Mouse (Mus musculus) activated CD4-positive, CD25-positive, alpha-beta regulatory T cell (primary cell): Measurements from ENCODE around the gene Vmn1r114. TPM values are rescaled to one million over a fixed set of nuclear protein-coding genes. Genes with fewer than 3 reads are reported as not detected.

Source experiments
- polyA plus RNA-seq, 2 experiments: library from polyadenylated mRNA; unstranded; fragments of 100-300 nt; shearing (Covaris generic); gene quantifications; one replicate each; pipeline ENCODE4 v1.2.1; 2017

The Vmn1r114 gene
- not detected for polyA plus RNA-seq

DNA sequence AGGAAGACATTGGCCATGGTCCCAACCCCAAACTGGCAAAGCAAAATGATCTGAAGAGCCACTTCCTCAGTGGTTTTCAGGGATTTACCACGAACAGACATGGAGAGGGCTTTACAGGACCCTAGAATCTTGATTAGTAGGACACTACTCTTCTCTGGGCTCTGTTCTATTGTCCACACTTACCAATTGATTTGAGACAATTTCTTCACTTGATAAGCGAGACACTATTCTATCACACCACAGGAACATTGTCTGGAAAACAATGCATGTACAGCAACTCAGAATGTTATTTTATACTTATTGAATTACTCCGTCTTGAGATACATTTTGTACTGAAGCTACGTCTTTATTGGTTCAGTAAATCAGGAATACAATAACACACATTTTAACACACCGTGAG, at the start of gene Vmn1r114:
TSS of gene Vmn1r114 (minus strand) at position 101 of the 400 bp plus-strand sequence.

DNA sequence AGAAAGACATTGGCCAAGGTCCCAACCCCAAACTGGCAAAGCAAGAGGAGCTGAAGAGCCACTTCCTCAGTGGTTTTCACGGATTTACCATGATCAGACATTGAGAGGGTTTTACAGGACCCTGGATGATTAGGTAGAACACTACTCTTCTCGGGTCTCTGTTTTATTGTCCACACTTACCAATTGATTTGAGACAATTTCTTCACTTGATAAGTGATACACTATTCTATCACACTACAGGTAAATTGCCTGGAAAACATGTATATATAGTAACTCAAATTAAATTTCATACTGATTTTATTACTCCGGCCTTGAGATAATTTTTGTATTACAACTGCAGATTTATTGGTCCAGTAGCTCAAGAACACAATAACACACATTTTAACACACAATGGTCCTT, 32.9 kb upstream of the Vmn1r114 start, which contains the start of gene Vmn1r115:
TSS of gene Vmn1r115 (minus strand) at position 101 of the 400 bp plus-strand sequence.

DNA sequence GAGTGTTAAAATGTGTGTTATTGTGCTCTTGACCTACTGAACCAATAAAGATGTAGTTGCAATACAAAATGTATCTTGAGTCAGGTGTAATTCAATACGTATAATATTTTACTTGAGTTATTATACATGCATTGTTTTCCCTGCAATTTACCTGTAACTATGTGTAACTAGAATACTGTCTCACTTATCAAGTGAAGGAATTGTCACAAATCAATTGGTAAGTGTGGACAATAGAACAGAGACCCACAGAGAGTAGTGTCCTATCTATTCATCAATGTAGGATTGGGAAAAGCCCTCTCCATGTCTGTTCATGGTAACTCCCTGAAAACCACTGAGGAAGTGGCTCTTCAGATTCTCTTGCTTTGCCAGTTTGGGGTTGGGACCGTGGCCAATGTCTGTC, 25.0 kb downstream of the Vmn1r114 start, which contains the start of gene Vmn1r113:
TSS of gene Vmn1r113 (plus strand) at position 301 of the 400 bp plus-strand sequence.

DNA sequence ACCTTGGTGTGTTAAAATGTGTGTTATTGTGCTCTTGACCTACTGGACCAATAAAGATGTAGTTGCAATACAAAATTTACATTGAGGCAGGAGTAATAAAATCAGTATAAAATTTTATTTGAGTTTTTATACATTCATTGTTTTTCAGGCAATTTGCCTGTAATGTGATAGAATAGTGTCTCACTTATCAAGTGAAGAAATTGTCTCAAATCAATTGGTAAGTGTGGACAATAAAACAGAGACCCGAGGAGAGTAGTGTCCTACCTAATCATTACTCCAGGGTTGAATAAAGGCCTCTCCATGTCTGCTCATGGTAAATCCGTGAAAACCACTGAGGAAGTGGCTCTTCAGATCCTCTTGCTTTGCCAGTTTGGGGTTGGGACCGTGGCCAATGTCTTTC, 41.1 kb downstream of the Vmn1r114 start, which contains the start of gene Vmn1r112:
TSS of gene Vmn1r112 (plus strand) at position 301 of the 400 bp plus-strand sequence.

Other genes with a start within 250 kb of the Vmn1r114 start
- gene Gm4141, start 235.9 kb downstream of the Vmn1r114 start, polyA plus RNA-seq: not detected
- under 1 TPM in 1 of 2 experiments, not detected in 1; 0.36 TPM for gene Gm4513, start 213.2 kb downstream of the Vmn1r114 start, polyA plus RNA-seq
- gene Vmn1r107, start 143.3 kb downstream of the Vmn1r114 start, polyA plus RNA-seq: under 1 TPM; 0.27 to 0.29 TPM
- not detected for gene Vmn1r111, start 109.0 kb downstream of the Vmn1r114 start, polyA plus RNA-seq
- under 1 TPM in 1 of 2 experiments, not detected in 1; 0.27 TPM for gene Gm10668, start 81.6 kb downstream of the Vmn1r114 start, polyA plus RNA-seq
- gene Vmn1r112, start 41.0 kb downstream of the Vmn1r114 start, polyA plus RNA-seq: not detected
- not detected for gene Vmn1r113, start 24.9 kb downstream of the Vmn1r114 start, polyA plus RNA-seq
- not detected for gene Vmn1r115, start 32.8 kb upstream of the Vmn1r114 start, polyA plus RNA-seq
- gene Vmn1r116, start 60.1 kb upstream of the Vmn1r114 start, polyA plus RNA-seq: not detected
- not detected for gene Vmn1r117, start 71.9 kb upstream of the Vmn1r114 start, polyA plus RNA-seq
- not detected for gene Vmn1r118, start 100.2 kb upstream of the Vmn1r114 start, polyA plus RNA-seq
- under 1 TPM in 1 of 2 experiments, not detected in 1; 0.23 TPM for gene Vmn1r119, start 200.3 kb upstream of the Vmn1r114 start, polyA plus RNA-seq
- not detected for gene Vmn1r120, start 241.6 kb upstream of the Vmn1r114 start, polyA plus RNA-seq